ENCODE assay signal across 18 mouse cellular contexts in genomic region chr15:102192271-102192812, GRCm38 (mm10). TPM values are rescaled to one million over a fixed set of nuclear protein-coding genes. Genes with fewer than 3 reads are reported as not detected.
DNase-seq lines count a peak whose midpoint lies in the region; ATAC-seq and TF ChIP-seq lines count a peak whose summit lies in the region.
"Had no signal": no experiment of that assay in that cellular context is flagged by ENCODE, and none has a peak within 500 bp of the region (broad histone marks: within the 10 kb centered on the region; RNA-seq: fewer than 3 reads in every experiment).

No protein-coding gene starts in this region.

- H3K79me2 ChIP-seq in myocyte (ENCODE audit: control insufficient read depth, insufficient read depth), result no peaks in the 10 kb centered on the region

- no peaks in the 10 kb centered on the region for H3K27me3 ChIP-seq in kidney, embryonic 14.5 days (ENCODE audit: control insufficient read depth, insufficient read depth, low read length)
- H3K27me3 ChIP-seq in liver, embryonic 12.5 days (replicated peaks), result peaks cover 21% of the 10 kb centered on the region
- H3K27me3 ChIP-seq in myocyte (ENCODE audit: control insufficient read depth, insufficient read depth, insufficient read length), result no peaks in the 10 kb centered on the region

- no peak overlapping the region for H3ac ChIP-seq in myocyte (ENCODE audit: control insufficient read depth, insufficient read length)

- H3K9ac ChIP-seq in kidney, embryonic 14.5 days (ENCODE audit: low read depth, low read length), result no peak overlapping the region
- H3K9ac ChIP-seq in liver, embryonic 12.5 days, result no peak overlapping the region
- H3K9ac ChIP-seq: forebrain, postnatal 0 days; lung, embryonic 14.5 days had no signal

- TF ChIP-seq POLR2A in bone marrow, adult 2 months (IDR thresholded peaks at IDR 0.05; ENCODE audit: borderline replicate concordance, control insufficient read depth, low read depth, low read length), result no peak
- TF ChIP-seq POLR2A in myocyte (IDR thresholded peaks at IDR 0.05; ENCODE audit: insufficient read length, low read depth), result no peak

- H3K27ac ChIP-seq in kidney, embryonic 14.5 days (ENCODE audit: low read depth, low read length), result 0 out of 2 replicates have a peak overlapping the region, but pooled peaks have one; percentile 14
- peak overlapping the region; percentile 8; the same call in 1 of the 2 replicates for H3K27ac ChIP-seq in bone marrow, adult 2 months (ENCODE audit: control insufficient read depth, insufficient read depth, low read depth, low read length, poor library complexity)
- peak overlapping the region; percentile 62 for H3K27ac ChIP-seq in liver, embryonic 12.5 days

- intact Hi-C loops in left cerebral cortex, postnatal 36 days (cut with DNase I), result no loop called here

- 78% methylated on average over 7 of the region's 7 CpGs for WGBS in kidney, embryonic 14.5 days
- 38% methylated on average over 7 of the region's 7 CpGs for WGBS in bone marrow, adult 2 months
- 31% methylated on average over 7 of the region's 7 CpGs for WGBS in liver, embryonic 12.5 days (ENCODE audit: insufficient replicate concordance)

- no peak overlapping the region for H3K4me3 ChIP-seq in kidney, embryonic 14.5 days (ENCODE audit: low read length)
- no peak overlapping the region for H3K4me3 ChIP-seq in bone marrow, adult 2 months (replicated peaks; ENCODE audit: control insufficient read depth, low read depth, low read length)
- H3K4me3 ChIP-seq in liver, embryonic 12.5 days, result no peak overlapping the region
- no peak overlapping the region for H3K4me3 ChIP-seq in myocyte

- peaks cover 16% of the 10 kb centered on the region for H3K4me1 ChIP-seq in kidney, embryonic 14.5 days (ENCODE audit: control insufficient read depth, insufficient read depth, low read length)
- peaks cover 3% of the 10 kb centered on the region for H3K4me1 ChIP-seq in bone marrow, adult 2 months (ENCODE audit: control insufficient read depth, insufficient read depth, low read length)
- peaks cover 34% of the 10 kb centered on the region for H3K4me1 ChIP-seq in liver, embryonic 12.5 days

- no peak overlapping the region for H3K4me2 ChIP-seq in kidney, embryonic 14.5 days (replicated peaks; ENCODE audit: low read depth, low read length)
- H3K4me2 ChIP-seq in liver, embryonic 12.5 days, result no peak overlapping the region
- peak overlapping the region; percentile 35 for H3K4me2 ChIP-seq in myocyte (ENCODE audit: low read depth)
- H3K4me2 ChIP-seq: lung, embryonic 14.5 days had no signal

- H3K9me3 ChIP-seq in kidney, embryonic 14.5 days (ENCODE audit: control insufficient read depth, low read length), result no peaks in the 10 kb centered on the region
- H3K9me3 ChIP-seq in liver, embryonic 12.5 days (replicated peaks), result no peaks in the 10 kb centered on the region

- ATAC-seq in kidney, embryonic 14.5 days (ENCODE audit: low FRiP score, low TSS enrichment), result no peak
- ATAC-seq in liver, embryonic 12.5 days, result no peak
- ATAC-seq: forebrain, postnatal 0 days; inflammation-experienced regulatory T-cells, adult 6 months had no signal

- no peaks in the 10 kb centered on the region for H3K36me3 ChIP-seq in kidney, embryonic 14.5 days (ENCODE audit: control insufficient read depth, insufficient read depth, low read length)
- no peaks in the 10 kb centered on the region; the same call in none of the 2 replicates for H3K36me3 ChIP-seq in liver, embryonic 12.5 days
- no peaks in the 10 kb centered on the region for H3K36me3 ChIP-seq in myocyte (ENCODE audit: control insufficient read depth, insufficient read depth)

- TF ChIP-seq CTCF in bone marrow, adult 2 months (IDR thresholded peaks at IDR 0.05; ENCODE audit: control insufficient read depth, insufficient read depth, low read length), result no peak

- no peak for DNase-seq in kidney, postnatal 4 days
- no peak for DNase-seq in cerebellum, adult 18-20 months
- no peak for DNase-seq in right cerebral cortex, postnatal 4 days
- no peak for DNase-seq in left cerebral cortex, postnatal 36 days (ENCODE audit: low spot score in 2 of 2)
- DNase-seq: adrenal gland, postnatal 14 days; cerebellum, postnatal 14 days; forebrain, postnatal 0 days; gastrocnemius, postnatal 10 days; kidney, postnatal 25 days; lung, embryonic 14.5 days had no signal

TF ChIP-seq in myocyte, 11 proteins besides CTCF, POLR2A, EP300 and RAD21:
- TF ChIP-seq SRF (IDR thresholded peaks at IDR 0.05; ENCODE audit: control insufficient read depth, insufficient read length, low read depth) (no peak), CEBPB (IDR thresholded peaks at IDR 0.05; ENCODE audit: insufficient read depth, poor library complexity, severe bottlenecking) (no peak), MYOD1 (IDR thresholded peaks at IDR 0.05; ENCODE audit: control insufficient read depth in 1 of 3, insufficient read length in 2 of 3, low read depth in 2 of 3) (no peak), TCF12 (IDR thresholded peaks at IDR 0.05; ENCODE audit: insufficient read depth, poor library complexity, severe bottlenecking) (no peak), TCF3 (IDR thresholded peaks at IDR 0.05; ENCODE audit: insufficient read length, low read depth) (no peak), MAX (IDR thresholded peaks at IDR 0.05; ENCODE audit: low read depth) (no peak), USF1 (IDR thresholded peaks at IDR 0.05; ENCODE audit: low read depth) (no peak), REST (IDR thresholded peaks at IDR 0.05; ENCODE audit: insufficient read depth, insufficient read length) (no peak)

RNA-seq across cellular contexts. Expression of gene Zfp740, which starts 10.7 kb away (rescaled TPM):
- 30.1 and 59.9 TPM in 2 replicates for polyA plus RNA-seq in kidney, embryonic 14.5 days (2014; fragmentation: Nextera tagmentation; extraction: Ambion mirVana)
- polyA plus RNA-seq in bone marrow, adult 2 months (2011; ENCODE audit: insufficient read depth, insufficient read length, low replicate concordance, missing spikeins), result 22.8 and 34.5 TPM in 2 replicates
- polyA plus RNA-seq in liver, embryonic 12.5 days (2016; fragmentation: Nextera tagmentation; extraction: Ambion mirVana), result 31.2 and 32.0 TPM in 2 replicates
- polyA plus RNA-seq in myocyte (2012; fragmentation: generic; extraction: Trizol), result 42.3 TPM
- total RNA-seq in left cerebral cortex, postnatal 36 days (2021), result 10 to 100 TPM; 61.0 to 64.0 TPM

RNA-seq across cellular contexts. Expression of gene Csad, which starts 12.2 kb away (rescaled TPM):
- polyA plus RNA-seq in kidney, embryonic 14.5 days (2014; fragmentation: Nextera tagmentation; extraction: Ambion mirVana), result 50.6 and 68.1 TPM in 2 replicates
- 13.6 and 18.5 TPM in 2 replicates for polyA plus RNA-seq in bone marrow, adult 2 months (2011; ENCODE audit: insufficient read depth, insufficient read length, low replicate concordance, missing spikeins)
- 21.9 and 26.6 TPM in 2 replicates for polyA plus RNA-seq in liver, embryonic 12.5 days (2016; fragmentation: Nextera tagmentation; extraction: Ambion mirVana)
- polyA plus RNA-seq in myocyte (2012; fragmentation: generic; extraction: Trizol), result 18.8 TPM
- total RNA-seq in left cerebral cortex, postnatal 36 days (2021), result 10 to 100 TPM; 23.9 to 29.4 TPM

RNA-seq across cellular contexts. Expression of gene Itgb7, which starts 39.4 kb away (rescaled TPM):
- polyA plus RNA-seq in kidney, embryonic 14.5 days (2014; fragmentation: Nextera tagmentation; extraction: Ambion mirVana), result 1.1 and 1.7 TPM in 2 replicates
- polyA plus RNA-seq in bone marrow, adult 2 months (2011; ENCODE audit: insufficient read depth, insufficient read length, low replicate concordance, missing spikeins), result 39.1 and 140 TPM in 2 replicates
- polyA plus RNA-seq in liver, embryonic 12.5 days (2016; fragmentation: Nextera tagmentation; extraction: Ambion mirVana), result 6.4 and 8.9 TPM in 2 replicates
- polyA plus RNA-seq in myocyte (2012; fragmentation: generic; extraction: Trizol), result 2.0 TPM
- 1 to 10 TPM; 1.1 to 1.5 TPM for total RNA-seq in left cerebral cortex, postnatal 36 days (2021)

RNA-seq across cellular contexts. Expression of gene Soat2, which starts 42.0 kb away (rescaled TPM):
- 0.11 and 0.28 TPM in 2 replicates for polyA plus RNA-seq in kidney, embryonic 14.5 days (2014; fragmentation: Nextera tagmentation; extraction: Ambion mirVana)
- polyA plus RNA-seq in bone marrow, adult 2 months (2011; ENCODE audit: insufficient read depth, insufficient read length, low replicate concordance, missing spikeins), result 1.2 and 2.7 TPM in 2 replicates
- polyA plus RNA-seq in liver, embryonic 12.5 days (2016; fragmentation: Nextera tagmentation; extraction: Ambion mirVana), result 28.3 and 29.8 TPM in 2 replicates
- 0.43 TPM for polyA plus RNA-seq in myocyte (2012; fragmentation: generic; extraction: Trizol)
- under 1 TPM in 1 of 2 experiments, not detected in 1; 0.23 TPM for total RNA-seq in left cerebral cortex, postnatal 36 days (2021)
- total RNA-seq: layer of hippocampus, postnatal 10 days had no signal
- polyA plus RNA-seq: embryonic facial prominence, embryonic 11.5 days had no signal

RNA-seq across cellular contexts. Expression of gene Igfbp6, which starts 48.2 kb away (rescaled TPM):
- 24.0 and 27.1 TPM in 2 replicates for polyA plus RNA-seq in kidney, embryonic 14.5 days (2014; fragmentation: Nextera tagmentation; extraction: Ambion mirVana)
- polyA plus RNA-seq in bone marrow, adult 2 months (2011; ENCODE audit: insufficient read depth, insufficient read length, low replicate concordance, missing spikeins), result not detected in 2 replicates
- polyA plus RNA-seq in liver, embryonic 12.5 days (2016; fragmentation: Nextera tagmentation; extraction: Ambion mirVana), result 0.72 and 1.1 TPM in 2 replicates
- polyA plus RNA-seq in myocyte (2012; fragmentation: generic; extraction: Trizol), result 182 TPM
- 10 to 100 TPM; 39.5 to 57.1 TPM for total RNA-seq in left cerebral cortex, postnatal 36 days (2021)
- total RNA-seq: megakaryocyte-erythroid progenitor cell, adult 5-6 weeks had no signal
- polyA plus RNA-seq: embryonic facial prominence, embryonic 11.5 days had no signal

Comparison
In these comparisons a context has a peak if more than half of its experiments do, and no peak if none do; other contexts are left out.
1. H3K27ac ChIP-seq: peak in every context shown above with its lines; median percentile 62 in liver, embryonic 12.5 days; 14 in kidney, embryonic 14.5 days; 8 in bone marrow, adult 2 months.